Comparison of ENCODE assay signal across 35 mouse cellular contexts in the genomic region with DNA sequence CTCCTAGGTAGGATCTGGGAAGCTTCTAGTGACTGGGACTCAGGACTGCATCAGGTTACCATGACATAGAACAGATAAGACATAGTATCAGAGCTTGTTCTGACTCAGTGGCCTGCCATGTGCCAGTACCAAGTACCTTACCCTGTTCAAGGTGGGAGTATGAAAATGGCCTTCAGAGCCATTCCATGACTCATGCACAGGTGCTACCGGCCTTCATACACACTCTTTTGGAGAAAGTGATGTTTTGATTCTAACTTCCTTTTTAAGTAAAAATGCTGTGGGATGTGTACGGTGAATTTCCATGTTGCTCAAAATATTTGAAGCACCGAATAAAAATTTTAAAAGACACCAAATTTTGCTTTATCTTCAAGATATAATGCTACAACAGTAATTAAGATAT.
"Had no signal": no experiment of that assay in that cellular context is flagged by ENCODE, and none has a peak within 500 bp of the region (broad histone marks: within the 10 kb centered on the region; RNA-seq: fewer than 3 reads in every experiment).

No protein-coding gene starts in this region.

- H3K27ac ChIP-seq: heart, embryonic 10.5 days; heart, embryonic 13.5 days; heart, embryonic 15.5 days; hindbrain, embryonic 10.5 days; hindbrain, embryonic 12.5 days; hindbrain, embryonic 13.5 days; hindbrain, embryonic 14.5 days; hindbrain, embryonic 15.5 days; hindbrain, postnatal 0 days; intestine, embryonic 15.5 days; kidney, embryonic 15.5 days; kidney, postnatal 0 days; layer of hippocampus, adult 2 months had no signal

- H3K4me2 ChIP-seq: heart, embryonic 11.5 days; heart, embryonic 12.5 days; heart, embryonic 13.5 days; heart, embryonic 15.5 days; hindbrain, embryonic 12.5 days; hindbrain, embryonic 13.5 days; hindbrain, embryonic 14.5 days; hindbrain, embryonic 15.5 days; intestine, embryonic 15.5 days; kidney, embryonic 15.5 days had no signal

- DNase-seq: heart, postnatal 10 days; heart, postnatal 14 days; heart, postnatal 36 days; heart, postnatal 4 days; kidney, adult 11 months; kidney, adult 18-20 months; kidney, adult 2 months; kidney, adult 8-10 months; kidney, adult 9 months; kidney, postnatal 10 days; kidney, postnatal 14 days; kidney, postnatal 25 days; kidney, postnatal 36 days; kidney, postnatal 4 days; layer of hippocampus, adult 9-11 months; layer of hippocampus, postnatal 36 days had no signal

- H3K4me1 ChIP-seq: heart, embryonic 10.5 days; heart, embryonic 12.5 days; heart, embryonic 13.5 days; heart, embryonic 15.5 days; hindbrain, embryonic 10.5 days; hindbrain, embryonic 12.5 days; hindbrain, embryonic 13.5 days; hindbrain, embryonic 15.5 days; intestine, embryonic 15.5 days; kidney, embryonic 15.5 days had no signal

- H3K4me3 ChIP-seq: heart, embryonic 10.5 days; heart, embryonic 12.5 days; heart, embryonic 13.5 days; heart, embryonic 15.5 days; hindbrain, embryonic 10.5 days; hindbrain, embryonic 12.5 days; hindbrain, embryonic 13.5 days; hindbrain, embryonic 15.5 days; intestine, embryonic 15.5 days; kidney, embryonic 15.5 days; layer of hippocampus, adult 2 months had no signal

- H3K27me3 ChIP-seq: heart, embryonic 12.5 days; heart, embryonic 13.5 days; heart, embryonic 15.5 days; hindbrain, embryonic 12.5 days; hindbrain, embryonic 13.5 days; hindbrain, embryonic 15.5 days; intestine, embryonic 15.5 days; kidney, embryonic 15.5 days had no signal

- H3K9ac ChIP-seq: heart, embryonic 12.5 days; heart, embryonic 13.5 days; heart, embryonic 15.5 days; hindbrain, embryonic 12.5 days; hindbrain, embryonic 13.5 days; hindbrain, embryonic 14.5 days; hindbrain, embryonic 15.5 days; intestine, embryonic 15.5 days; kidney, embryonic 15.5 days had no signal

- H3K36me3 ChIP-seq: heart, embryonic 10.5 days; heart, embryonic 12.5 days; heart, embryonic 13.5 days; heart, embryonic 15.5 days; hindbrain, embryonic 10.5 days; hindbrain, embryonic 12.5 days; hindbrain, embryonic 13.5 days; hindbrain, embryonic 15.5 days; intestine, embryonic 15.5 days; kidney, embryonic 15.5 days had no signal

- H3K9me3 ChIP-seq: heart, embryonic 10.5 days; heart, embryonic 12.5 days; heart, embryonic 13.5 days; heart, embryonic 15.5 days; hindbrain, embryonic 10.5 days; hindbrain, embryonic 12.5 days; hindbrain, embryonic 13.5 days; hindbrain, embryonic 15.5 days; intestine, embryonic 15.5 days; kidney, embryonic 15.5 days had no signal

- ATAC-seq: hindbrain, embryonic 16.5 days; hindbrain, postnatal 0 days; inflammation-experienced regulatory T-cells, adult 6 months; intestine, embryonic 15.5 days; intestine, embryonic 16.5 days; intestine, postnatal 0 days had no signal
